Mouse (Mus musculus): ENCODE results near the gene Stard10. TPM values are rescaled to one million over a fixed set of nuclear protein-coding genes. Genes with fewer than 3 reads are reported as not detected.

Stard10 gene
- polyA plus RNA-seq, 1 experiment from 2014 or later = 35.4 TPM

GRCm38 (mm10) chr7:101287820-101288219 is 29.1 kb upstream of the Stard10 start:
- TF ChIP-seq CTCF (IDR thresholded peaks at IDR 0.05; ENCODE audit: low read depth) = no peak

GRCm38 (mm10) chr7:101288436-101288835 is 28.4 kb upstream of the Stard10 start:
- ATAC-seq (ENCODE audit: insufficient read depth) = no peak
- Histone ChIP-seq H3K36me3 (ENCODE audit: insufficient read depth) (peaks cover 59% of the 10 kb centered on the region), H3K27ac (ENCODE audit: low read depth) (no peak overlapping the region), H3K4me2 (no peak overlapping the region), H3K4me1 (ENCODE audit: insufficient read depth) (no peaks in the 10 kb centered on the region), H3K9me3 (ENCODE audit: low read depth, low read length) (no peaks in the 10 kb centered on the region), H3K9ac (no peak overlapping the region), H3K27me3 (ENCODE audit: insufficient read depth, low read length) (no peaks in the 10 kb centered on the region), H3K4me3 (ENCODE audit: low read depth, low read length) (no peak overlapping the region)
- TF ChIP-seq CTCF (IDR thresholded peaks at IDR 0.05; ENCODE audit: low read depth) = peak; percentile 83
- peak; percentile 85 for DNase-seq
- 28% methylated on average over 4 of the region's 4 CpGs for WGBS

More at GRCm38 (mm10) chr7:101287820-101288219, 29.1 kb upstream of the Stard10 start:
- Histone ChIP-seq H3K4me2 (no peak overlapping the region), H3K4me3 (ENCODE audit: low read depth, low read length) (no peak overlapping the region), H3K4me1 (ENCODE audit: insufficient read depth) (no peaks in the 10 kb centered on the region), H3K27me3 (ENCODE audit: insufficient read depth, low read length) (no peaks in the 10 kb centered on the region), H3K9me3 (ENCODE audit: low read depth, low read length) (no peaks in the 10 kb centered on the region), H3K9ac (no peak overlapping the region), H3K36me3 (ENCODE audit: insufficient read depth) (peaks cover 59% of the 10 kb centered on the region), H3K27ac (ENCODE audit: low read depth) (no peak overlapping the region)
- 78% methylated on average over 2 of the region's 2 CpGs for WGBS
- ATAC-seq (ENCODE audit: insufficient read depth) (no peak), DNase-seq (no peak)

GRCm38 (mm10) chr7:101290401-101290800 is 26.5 kb upstream of the Stard10 start:
- Histone ChIP-seq H3K27me3 (ENCODE audit: insufficient read depth, low read length) (no peaks in the 10 kb centered on the region), H3K9ac (no peak overlapping the region), H3K4me3 (ENCODE audit: low read depth, low read length) (no peak overlapping the region), H3K4me1 (ENCODE audit: insufficient read depth) (no peaks in the 10 kb centered on the region), H3K4me2 (no peak overlapping the region), H3K36me3 (ENCODE audit: insufficient read depth) (peaks cover 50% of the 10 kb centered on the region), H3K27ac (ENCODE audit: low read depth) (no peak overlapping the region), H3K9me3 (ENCODE audit: low read depth, low read length) (no peaks in the 10 kb centered on the region)
- no peak for TF ChIP-seq CTCF (IDR thresholded peaks at IDR 0.05; ENCODE audit: low read depth)
- no peak for ATAC-seq (ENCODE audit: insufficient read depth)
- WGBS = 87% methylated on average over 10 of the region's 10 CpGs
- no peak for DNase-seq

- TF ChIP-seq CTCF (IDR thresholded peaks at IDR 0.05; ENCODE audit: low read depth) = no peak
- 79% methylated on average over 5 of the region's 5 CpGs for WGBS
Observed at GRCm38 (mm10) chr7:101291211-101291610, 25.7 kb upstream of the Stard10 start.

GRCm38 (mm10) chr7:101291641-101292040 is 25.2 kb upstream of the Stard10 start:
- Histone ChIP-seq H3K9ac (no peak overlapping the region), H3K4me3 (ENCODE audit: low read depth, low read length) (no peak overlapping the region), H3K27ac (ENCODE audit: low read depth) (no peak overlapping the region), H3K36me3 (ENCODE audit: insufficient read depth) (peaks cover 39% of the 10 kb centered on the region), H3K4me2 (no peak overlapping the region), H3K9me3 (ENCODE audit: low read depth, low read length) (no peaks in the 10 kb centered on the region), H3K4me1 (ENCODE audit: insufficient read depth) (no peaks in the 10 kb centered on the region), H3K27me3 (ENCODE audit: insufficient read depth, low read length) (no peaks in the 10 kb centered on the region)
- DNase-seq = no peak
- 87% methylated on average over 8 of the region's 8 CpGs for WGBS
- TF ChIP-seq CTCF (IDR thresholded peaks at IDR 0.05; ENCODE audit: low read depth) = no peak
- no peak for ATAC-seq (ENCODE audit: insufficient read depth)

More at GRCm38 (mm10) chr7:101291211-101291610, 25.7 kb upstream of the Stard10 start:
- Histone ChIP-seq H3K27ac (ENCODE audit: low read depth) (no peak overlapping the region), H3K27me3 (ENCODE audit: insufficient read depth, low read length) (no peaks in the 10 kb centered on the region), H3K9me3 (ENCODE audit: low read depth, low read length) (no peaks in the 10 kb centered on the region), H3K4me3 (ENCODE audit: low read depth, low read length) (no peak overlapping the region), H3K36me3 (ENCODE audit: insufficient read depth) (peaks cover 43% of the 10 kb centered on the region), H3K4me2 (no peak overlapping the region), H3K9ac (no peak overlapping the region), H3K4me1 (ENCODE audit: insufficient read depth) (no peaks in the 10 kb centered on the region)
- DNase-seq (no peak), ATAC-seq (ENCODE audit: insufficient read depth) (no peak)

- no peak overlapping the region for H3K9ac ChIP-seq
- H3K27me3 ChIP-seq (ENCODE audit: insufficient read depth, low read length) = 0 out of 2 replicates have a peak, but pooled peaks cover under 1% of the 10 kb centered on the region
- DNase-seq = no peak
- ATAC-seq (ENCODE audit: insufficient read depth) = no peak
- H3K4me2 ChIP-seq = no peak overlapping the region
- H3K36me3 ChIP-seq (ENCODE audit: insufficient read depth) = peaks cover 35% of the 10 kb centered on the region
- H3K9me3 ChIP-seq (ENCODE audit: low read depth, low read length) = no peaks in the 10 kb centered on the region
- H3K27ac ChIP-seq (ENCODE audit: low read depth) = no peak overlapping the region
- TF ChIP-seq CTCF (IDR thresholded peaks at IDR 0.05; ENCODE audit: low read depth) = no peak
- H3K4me1 ChIP-seq (ENCODE audit: insufficient read depth) = no peaks in the 10 kb centered on the region
- H3K4me3 ChIP-seq (ENCODE audit: low read depth, low read length) = no peak overlapping the region
- 65% methylated on average over 4 of the region's 4 CpGs for WGBS
Observed at GRCm38 (mm10) chr7:101292086-101292485, 24.8 kb upstream of the Stard10 start.

GRCm38 (mm10) chr7:101292696-101293095 is 24.2 kb upstream of the Stard10 start:
- Histone ChIP-seq H3K4me2 (no peak overlapping the region), H3K4me3 (ENCODE audit: low read depth, low read length) (no peak overlapping the region), H3K27ac (ENCODE audit: low read depth) (no peak overlapping the region), H3K9ac (no peak overlapping the region), H3K4me1 (ENCODE audit: insufficient read depth) (no peaks in the 10 kb centered on the region), H3K36me3 (ENCODE audit: insufficient read depth) (peaks cover 35% of the 10 kb centered on the region), H3K27me3 (ENCODE audit: insufficient read depth, low read length) (0 out of 2 replicates have a peak, but pooled peaks cover 7% of the 10 kb centered on the region), H3K9me3 (ENCODE audit: low read depth, low read length) (no peaks in the 10 kb centered on the region)
- no peak for DNase-seq
- TF ChIP-seq CTCF (IDR thresholded peaks at IDR 0.05; ENCODE audit: low read depth) = no peak
- 91% methylated on average over 1 of the region's 1 CpGs for WGBS
- ATAC-seq (ENCODE audit: insufficient read depth) = no peak

- Histone ChIP-seq H3K9me3 (ENCODE audit: low read depth, low read length) (no peaks in the 10 kb centered on the region), H3K9ac (no peak overlapping the region), H3K27me3 (ENCODE audit: insufficient read depth, low read length) (0 out of 2 replicates have a peak, but pooled peaks cover 10% of the 10 kb centered on the region), H3K4me3 (ENCODE audit: low read depth, low read length) (no peak overlapping the region), H3K4me2 (no peak overlapping the region), H3K4me1 (ENCODE audit: insufficient read depth) (no peaks in the 10 kb centered on the region), H3K36me3 (ENCODE audit: insufficient read depth) (peaks cover 35% of the 10 kb centered on the region), H3K27ac (ENCODE audit: low read depth) (no peak overlapping the region)
- ATAC-seq (ENCODE audit: insufficient read depth) = no peak
- WGBS = 41% methylated on average over 4 of the region's 4 CpGs
- no peak for TF ChIP-seq CTCF (IDR thresholded peaks at IDR 0.05; ENCODE audit: low read depth)
- DNase-seq = no peak
Observed at GRCm38 (mm10) chr7:101293138-101293537, 23.7 kb upstream of the Stard10 start.

Measured in lung, embryonic 14.5 days (tissue).